Mouse (Mus musculus) layer of hippocampus, postnatal 36 days (tissue): Measurements from ENCODE around the gene Zdhhc19. TPM values are rescaled to one million over a fixed set of nuclear protein-coding genes. Genes with fewer than 3 reads are reported as not detected.

Experiments used
- DNase-seq, 2 experiments: peaks; one replicate each; pipeline ENCODE4 v3.0.0; 2022
- total RNA-seq, 2 experiments: library from RNA; stranded (reverse); gene quantifications; 2 replicates each; pipeline ENCODE4 v1.2.3; 2021

Gene Zdhhc19
- not detected for total RNA-seq

GRCm38 (mm10) chr16:32495965-32496364, at the start of gene Zdhhc19:
Gene Zdhhc19, plus strand, starts transcription at chr16:32496265.
- DNase-seq = no peak

DNA sequence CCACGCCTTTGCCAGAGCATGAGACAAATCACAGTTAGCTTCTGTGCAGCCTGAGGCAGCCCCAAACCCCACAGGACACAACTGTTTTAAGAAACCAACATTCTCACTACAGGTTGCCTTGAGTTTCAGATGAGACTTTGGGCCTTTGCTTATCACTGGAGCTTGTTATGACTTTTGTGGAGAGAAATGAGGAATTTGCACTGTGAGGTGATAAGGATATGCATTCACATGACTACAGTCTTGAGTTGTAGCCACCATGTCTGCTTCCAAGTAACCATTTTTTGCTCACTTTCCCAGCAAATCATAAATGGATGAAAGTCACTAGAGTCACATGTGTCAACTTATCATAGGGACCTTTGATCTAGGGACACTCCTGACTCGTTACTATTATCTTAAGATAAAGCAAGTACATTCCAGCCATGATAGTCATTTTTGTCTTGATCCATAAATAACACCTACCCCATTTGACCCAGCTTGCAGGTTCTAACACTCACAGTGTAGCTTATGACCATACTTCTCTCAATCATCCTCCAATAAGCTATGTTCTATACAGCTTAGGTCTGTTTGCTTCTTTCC, 49.4 kb upstream of the Zdhhc19 start:
- DNase-seq = no peak

DNA sequence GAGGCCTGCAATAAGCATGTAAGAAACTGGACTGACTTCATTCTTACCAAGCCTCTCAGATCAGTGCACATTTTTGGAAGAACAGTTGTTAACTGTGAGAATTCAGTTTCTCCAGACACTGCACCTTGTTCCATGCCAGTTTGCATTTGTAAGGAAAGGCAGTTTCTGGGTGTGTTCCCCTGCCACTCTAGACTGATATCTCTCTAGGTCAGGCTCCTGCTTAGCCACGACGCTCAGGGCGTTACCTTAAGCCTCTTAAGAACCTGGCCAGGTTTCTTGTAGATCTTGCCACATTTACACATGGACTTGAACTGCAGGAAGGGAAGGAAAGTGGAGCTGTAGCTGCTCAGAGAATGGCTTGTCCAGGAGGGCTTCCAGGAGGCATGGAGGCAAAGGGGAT, 46.4 kb upstream of the Zdhhc19 start:
- DNase-seq = no peak

DNA sequence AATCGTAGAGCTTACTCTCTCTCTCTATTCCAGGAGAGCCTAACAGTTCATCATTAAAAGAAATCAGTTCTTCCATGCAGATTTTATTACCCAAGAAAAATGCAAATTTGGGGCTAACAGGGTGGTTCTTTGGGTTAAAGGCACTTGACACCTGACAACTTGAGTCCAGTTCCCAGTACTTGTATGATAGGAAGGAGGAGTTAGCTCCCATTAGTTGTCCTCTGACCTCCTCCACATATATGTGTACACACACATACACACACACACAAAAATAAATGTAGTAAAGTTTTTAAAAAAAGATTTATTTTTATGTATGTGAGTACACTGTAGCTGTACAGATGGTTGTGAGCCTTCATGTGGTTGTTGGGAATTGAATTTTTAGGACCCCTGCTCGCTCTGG, 45.9 kb upstream of the Zdhhc19 start:
- DNase-seq = no peak

DNA sequence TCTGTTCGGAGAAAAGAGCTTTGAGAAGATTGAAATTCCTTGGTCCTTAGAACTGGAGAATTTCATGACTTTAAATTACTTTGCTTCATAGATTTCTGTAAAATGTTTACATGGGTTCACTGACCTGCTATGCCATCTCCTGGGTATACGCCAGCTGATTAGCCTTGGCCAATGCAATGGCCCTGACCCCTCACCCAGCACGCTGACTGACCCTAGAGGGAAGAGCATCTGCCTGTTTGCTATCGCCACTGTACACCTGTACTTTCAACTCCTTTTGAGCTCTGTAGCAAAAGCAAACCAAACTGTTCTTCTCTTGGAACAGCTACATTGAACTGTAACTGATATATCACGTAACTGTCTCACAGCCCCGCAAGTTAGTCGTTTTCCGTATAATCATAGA, 43.0 kb upstream of the Zdhhc19 start:
- DNase-seq = no peak

- no peak for DNase-seq
Measured at GRCm38 (mm10) chr16:32454646-32455045, 41.4 kb upstream of the Zdhhc19 start.

- no peak for DNase-seq
Measured at GRCm38 (mm10) chr16:32456086-32456485, 40.0 kb upstream of the Zdhhc19 start.

DNA sequence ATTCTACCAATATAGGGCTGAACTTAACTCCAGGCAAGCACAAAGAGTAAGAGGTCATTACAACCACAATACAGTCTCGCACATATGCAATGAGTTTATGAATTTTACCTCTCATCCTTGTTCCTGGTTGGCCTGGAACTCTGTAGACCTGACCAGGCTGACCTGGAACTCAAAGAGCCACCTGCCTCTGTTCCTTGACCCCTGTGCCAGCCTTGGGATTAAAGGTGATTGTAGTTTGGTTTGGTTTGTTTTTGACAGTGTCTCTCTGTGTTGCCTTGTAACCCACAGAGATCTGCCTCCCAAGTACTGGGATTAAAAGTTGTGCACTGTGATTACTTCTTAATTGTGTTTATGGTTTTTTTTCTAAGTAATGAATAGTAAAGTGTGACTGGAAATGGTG, 39.3 kb upstream of the Zdhhc19 start:
- no peak for DNase-seq

GRCm38 (mm10) chr16:32457589-32458386, 38.3 kb upstream of the Zdhhc19 start:
- DNase-seq = peak; percentile 34 to 39

- no peak for DNase-seq
Measured at GRCm38 (mm10) chr16:32460518-32460917, 35.5 kb upstream of the Zdhhc19 start.

DNA sequence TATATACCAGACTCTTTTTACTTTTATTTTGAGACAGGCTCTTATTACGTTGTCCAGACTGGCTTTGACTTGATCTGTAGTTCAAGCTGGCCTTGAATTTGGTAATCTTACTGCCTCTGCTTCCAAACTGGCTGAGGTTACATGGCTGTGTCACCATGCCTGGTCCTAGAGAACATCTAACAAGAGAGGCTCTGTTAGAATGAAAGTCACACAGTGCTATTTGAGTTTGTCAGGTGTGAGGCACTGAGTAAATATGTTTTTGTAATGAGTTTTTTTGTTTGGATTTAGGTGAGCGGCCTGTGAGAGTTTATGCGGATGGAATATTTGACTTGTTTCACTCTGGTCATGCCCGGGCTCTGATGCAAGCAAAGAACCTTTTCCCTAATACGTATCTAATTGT, 34.4 kb upstream of the Zdhhc19 start:
- no peak for DNase-seq

DNA sequence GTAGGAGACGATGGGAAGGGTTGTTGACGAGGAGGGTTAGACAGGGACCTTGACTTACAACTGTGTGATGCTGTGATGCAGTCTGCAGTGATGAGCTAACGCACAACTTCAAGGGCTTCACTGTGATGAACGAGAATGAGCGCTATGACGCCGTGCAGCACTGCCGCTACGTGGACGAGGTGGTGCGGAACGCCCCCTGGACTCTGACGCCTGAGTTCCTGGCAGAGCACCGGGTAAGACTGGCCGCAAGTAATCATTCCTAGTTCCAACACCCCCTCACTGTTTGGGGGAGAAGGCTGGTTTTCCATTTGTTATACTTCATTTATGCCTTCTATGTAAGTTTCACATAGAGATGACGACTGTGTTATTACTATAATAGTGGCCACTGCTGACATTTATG, 33.1 kb upstream of the Zdhhc19 start:
- no peak for DNase-seq

DNA sequence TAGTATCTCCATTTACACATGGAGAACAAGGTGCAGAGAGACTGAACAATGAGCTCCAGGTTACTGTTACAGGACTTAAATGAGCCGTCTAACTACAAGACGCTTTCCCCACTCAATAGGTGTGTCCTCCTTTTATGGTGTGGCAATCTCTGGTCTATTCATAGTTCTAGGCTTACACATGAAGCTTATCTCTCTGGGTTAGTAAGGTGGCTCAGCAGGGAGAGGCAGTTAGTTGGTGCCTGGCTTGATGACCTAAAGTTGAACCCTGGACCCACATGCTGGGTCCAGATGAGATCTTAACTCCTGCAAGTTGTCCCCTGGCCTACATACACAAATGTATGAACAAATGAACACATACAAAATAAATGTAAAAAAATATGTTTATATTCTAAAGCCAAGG, 32.6 kb upstream of the Zdhhc19 start:
- no peak for DNase-seq

GRCm38 (mm10) chr16:32464908-32465307, 31.2 kb upstream of the Zdhhc19 start:
- no peak for DNase-seq

- DNase-seq = no peak
Measured at GRCm38 (mm10) chr16:32468488-32468887, 27.6 kb upstream of the Zdhhc19 start.

DNA sequence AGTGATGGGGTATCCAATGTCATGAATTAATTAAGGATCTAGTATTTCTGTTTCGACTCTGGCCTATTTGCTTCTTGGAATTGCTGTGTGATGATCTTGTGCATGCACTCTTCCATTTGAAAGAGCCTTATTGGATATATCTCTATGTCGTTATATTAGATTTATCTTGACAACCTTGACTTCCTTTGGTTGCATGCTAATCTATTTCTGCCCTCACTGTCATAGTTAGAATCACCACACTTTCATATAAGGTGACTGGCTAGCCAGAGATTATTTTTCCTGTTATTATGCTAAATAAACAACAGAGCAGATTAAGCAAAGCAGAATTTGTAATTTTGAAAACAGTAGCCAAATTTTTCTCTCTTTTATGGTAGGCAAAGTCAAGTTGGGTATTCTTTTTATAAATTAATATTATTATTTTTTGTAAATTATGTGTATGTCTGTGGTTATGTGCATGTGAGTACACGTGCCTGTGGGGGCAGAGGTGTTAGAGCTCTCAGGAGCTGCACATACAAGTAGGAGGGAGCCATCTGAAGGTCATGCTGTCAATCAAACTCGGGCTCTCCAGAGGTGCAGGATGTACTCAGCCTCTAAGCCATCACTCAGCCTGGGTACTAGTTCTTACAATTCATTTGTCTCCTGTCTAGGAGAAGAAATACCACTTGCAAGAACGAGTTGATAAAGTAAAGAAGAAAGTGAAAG, 26.5 kb upstream of the Zdhhc19 start:
- DNase-seq = no peak

DNA sequence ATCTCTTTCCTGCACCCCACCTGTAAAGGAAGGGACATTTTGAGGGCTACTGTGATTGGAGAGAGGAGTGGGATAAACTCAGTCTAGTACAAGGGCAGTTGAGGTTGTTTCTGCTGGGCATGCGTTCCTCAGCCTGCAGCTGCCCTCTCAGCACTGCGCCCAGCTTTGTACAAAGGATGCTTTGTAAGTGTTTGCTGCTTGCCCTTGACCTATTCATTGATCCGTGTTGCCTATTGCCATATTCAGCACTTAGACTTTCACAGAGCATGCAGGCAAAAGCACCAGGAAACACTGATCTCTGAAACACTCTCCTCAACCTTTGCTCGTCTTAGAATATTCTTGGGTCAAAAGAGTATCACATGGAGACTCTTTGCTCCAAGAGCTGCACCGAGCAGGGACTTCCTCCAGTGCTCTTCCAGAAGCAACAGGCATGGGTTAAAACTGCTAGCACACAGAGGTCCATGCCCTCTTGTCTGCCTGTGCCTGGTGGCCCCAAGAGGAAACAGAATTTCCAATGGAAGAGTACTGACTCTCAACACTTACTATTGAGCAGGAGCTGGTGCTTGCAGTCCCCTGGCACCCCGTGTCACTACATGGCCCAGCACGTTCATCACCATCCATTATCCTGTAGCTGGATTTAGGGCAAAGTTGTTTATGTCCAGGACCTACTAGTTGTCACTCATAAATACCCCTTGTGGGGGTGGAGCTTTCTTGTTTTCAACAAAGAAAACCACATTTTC, 23.6 kb upstream of the Zdhhc19 start:
- DNase-seq = no peak

- no peak for DNase-seq
Measured at GRCm38 (mm10) chr16:32477315-32477714, 18.8 kb upstream of the Zdhhc19 start.

DNA sequence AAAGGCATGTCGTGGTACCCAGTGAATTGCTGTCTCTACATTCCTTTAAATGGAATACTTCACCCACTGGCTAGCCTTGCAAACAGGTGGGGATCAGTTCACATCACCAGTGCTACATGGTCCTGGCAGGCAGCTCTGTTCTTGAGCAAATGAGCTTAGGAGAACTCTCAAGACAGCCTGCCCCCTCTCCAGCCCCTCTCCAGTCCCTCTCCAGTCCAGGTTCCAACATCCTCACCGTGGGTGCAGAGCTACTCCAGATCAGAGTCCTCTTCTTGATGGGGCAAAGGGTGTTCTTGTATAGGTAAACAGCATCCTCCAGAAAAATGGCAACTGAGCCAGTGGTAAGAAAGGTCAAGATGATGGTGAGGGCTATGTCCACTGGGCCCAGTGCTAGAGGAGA, 16.6 kb upstream of the Zdhhc19 start:
- DNase-seq = no peak

DNA sequence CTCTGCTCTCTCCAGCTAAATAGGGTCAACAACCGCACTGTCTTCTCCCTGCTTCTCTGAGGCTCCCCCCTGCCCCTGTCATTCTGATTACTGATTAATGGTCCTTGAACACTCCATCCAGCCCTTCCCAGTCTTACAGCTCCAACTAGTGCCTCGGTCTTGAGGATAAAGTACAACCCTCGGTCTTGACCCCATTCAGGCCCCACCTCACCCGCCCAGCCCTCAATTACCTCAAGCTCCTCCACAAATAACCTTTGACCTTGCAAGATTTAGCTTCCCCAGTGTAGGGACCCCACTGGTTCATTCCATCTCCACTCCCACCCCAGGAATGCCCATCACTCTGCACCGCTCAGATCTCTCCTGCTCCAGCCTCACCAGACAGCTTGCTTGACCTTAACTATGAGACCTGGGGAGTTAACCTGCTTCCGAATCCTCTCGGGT, 11.6 kb upstream of the Zdhhc19 start:
- DNase-seq = no peak

DNA sequence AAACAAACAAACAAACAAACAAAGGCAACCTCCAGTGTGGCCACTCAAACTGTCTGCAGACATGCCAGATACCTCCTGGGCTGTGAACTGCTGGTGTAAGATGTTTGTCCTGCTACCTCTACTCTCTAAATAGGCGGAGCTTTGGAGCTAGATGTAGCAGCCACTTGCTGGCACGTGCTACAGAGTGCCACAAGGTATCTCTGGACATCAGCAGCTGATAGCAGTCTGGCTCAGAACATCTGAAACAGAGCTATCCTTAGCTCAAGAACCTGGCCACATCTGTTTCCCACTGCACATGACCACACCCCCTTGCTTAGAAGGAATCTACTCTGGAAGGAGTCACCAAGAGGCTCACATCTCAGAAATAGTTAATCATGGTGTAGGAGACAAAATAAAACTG, 10.9 kb upstream of the Zdhhc19 start:
- DNase-seq = no peak

GRCm38 (mm10) chr16:32486046-32486445, 10.0 kb upstream of the Zdhhc19 start:
- no peak for DNase-seq
